Mouse (Mus musculus) MEL (cell line): Measurements from ENCODE around the gene Ficd. TPM values are rescaled to one million over a fixed set of nuclear protein-coding genes. Genes with fewer than 3 reads are reported as not detected.

Experiments
- DNase-seq: peaks from one replicate; pipeline ENCODE4 v3.0.0; 2011; ENCODE audit warnings: low read depth, low spot score
- H3K27ac ChIP-seq: 2 replicates; pipeline ENCODE4 v1.5.1; 2012; ENCODE audit warnings: low read depth, mild to moderate bottlenecking, control low read depth, low read length, moderate library complexity; ENCODE audit not compliant: control insufficient read depth
- H3K27me3 ChIP-seq, 2 experiments: fragments of 150-350 bp in 1 of 2; sonication (generic) in 1 of 2; 2 replicates each; pipeline ENCODE4 v1.6.1; 2012; ENCODE audit warnings: low read length in 2 of 2, mild to moderate bottlenecking in 2 of 2, improper control_type of control experiment in 1 of 2, moderate library complexity in 1 of 2; ENCODE audit not compliant: insufficient read depth in 2 of 2, control insufficient read depth in 1 of 2
- H3K36me3 ChIP-seq, 2 experiments: 2 replicates each; pipeline ENCODE4 v1.6.1; 2012 to 2014; ENCODE audit warnings: low read length in 2 of 2, improper control_type of control experiment in 1 of 2, inconsistent platforms in 1 of 2, mild to moderate bottlenecking in 1 of 2; ENCODE audit not compliant: insufficient read depth in 2 of 2, control insufficient read depth in 1 of 2
- H3K4me1 ChIP-seq, 2 experiments: fragments of 150-350 bp in 1 of 2; sonication (generic) in 1 of 2; 2 replicates each; pipeline ENCODE4 v1.6.1; 2012; ENCODE audit warnings: low read length in 2 of 2, improper control_type of control experiment in 1 of 2, mild to moderate bottlenecking in 1 of 2; ENCODE audit not compliant: insufficient read depth in 2 of 2, control insufficient read depth in 1 of 2
- H3K4me3 ChIP-seq, 2 experiments: fragments of 150-350 bp in 1 of 2; sonication (generic) in 1 of 2; 2 replicates each; pipeline ENCODE4 v1.5.1; 2012; ENCODE audit warnings: low read depth in 2 of 2, low read length in 2 of 2, mild to moderate bottlenecking in 2 of 2, moderate library complexity in 2 of 2, control low read depth in 1 of 2, improper control_type of control experiment in 1 of 2; ENCODE audit not compliant: control insufficient read depth in 1 of 2, insufficient read depth in 1 of 2
- H3K79me2 ChIP-seq: 2 replicates; pipeline ENCODE4 v1.6.1; 2012; ENCODE audit warnings: mild to moderate bottlenecking, low read length, moderate library complexity; ENCODE audit not compliant: control insufficient read depth, poor library complexity, insufficient read depth
- H3K9ac ChIP-seq: 2 replicates; pipeline ENCODE4 v1.6.1; 2012; ENCODE audit warnings: low read depth, mild to moderate bottlenecking, control low read depth, low read length, moderate library complexity; ENCODE audit not compliant: control insufficient read depth, poor library complexity, severe bottlenecking
- H3K9me3 ChIP-seq: fragments of 150-350 bp; sonication (generic); replicated peaks from 2 replicates; pipeline ENCODE4 v1.6.1; 2012; ENCODE audit warnings: mild to moderate bottlenecking, low read length, improper control_type of control experiment, moderate library complexity; ENCODE audit not compliant: insufficient read depth
- BHLHE40 ChIP-seq: IDR thresholded peaks from 2 replicates; pipeline ENCODE4 v1.6.1; 2012; ENCODE audit warnings: low read depth, mild to moderate bottlenecking, inconsistent platforms, low read length, improper control_type of control experiment, borderline replicate concordance
- CHD1 ChIP-seq: IDR thresholded peaks from 2 replicates; pipeline ENCODE4 v1.6.1; 2012; ENCODE audit warnings: low read depth, mild to moderate bottlenecking, inconsistent platforms, low read length, improper control_type of control experiment
- CHD2 ChIP-seq: IDR thresholded peaks from 2 replicates; pipeline ENCODE4 v1.6.1; 2011; ENCODE audit warnings: low read length, improper control_type of control experiment
- CTCF ChIP-seq, 3 experiments: IDR thresholded peaks in 2 of 3; conservative IDR thresholded peaks in 1 of 3; 2 replicates each; pipeline ENCODE4 v1.5.1; 2011 to 2012; ENCODE audit warnings: low read length in 3 of 3, low read depth in 2 of 3, mild to moderate bottlenecking in 2 of 3, improper control_type of control experiment in 1 of 3, inconsistent platforms in 1 of 3, mixed read lengths in 1 of 3, moderate library complexity in 1 of 3; ENCODE audit not compliant: control insufficient read depth in 1 of 3, insufficient read depth in 1 of 3, poor library complexity in 1 of 3, severe bottlenecking in 1 of 3
- ETS1 ChIP-seq: IDR thresholded peaks from 2 replicates; pipeline ENCODE4 v1.6.1; 2012; ENCODE audit warnings: low read depth, mild to moderate bottlenecking, inconsistent platforms, low read length, improper control_type of control experiment, moderate library complexity
- GATA1 ChIP-seq: IDR thresholded peaks from 2 replicates; pipeline ENCODE4 v1.6.1; 2011; ENCODE audit warnings: low read depth, low read length, improper control_type of control experiment
- HCFC1 ChIP-seq: IDR thresholded peaks from 2 replicates; pipeline ENCODE4 v1.6.1; 2012; ENCODE audit warnings: low read depth, mild to moderate bottlenecking, inconsistent platforms, low read length, improper control_type of control experiment, moderate library complexity
- KAT2A ChIP-seq: conservative IDR thresholded peaks from 2 replicates; pipeline ENCODE4 v1.6.1; 2012; ENCODE audit warnings: low read depth, low read length, improper control_type of control experiment, inconsistent platforms
- MAX ChIP-seq: IDR thresholded peaks from 2 replicates; pipeline ENCODE4 v1.6.1; 2011; ENCODE audit warnings: low read length, improper control_type of control experiment
- MAZ ChIP-seq: IDR thresholded peaks from 2 replicates; pipeline ENCODE4 v1.6.1; 2012; ENCODE audit warnings: low read depth, mild to moderate bottlenecking, inconsistent platforms, low read length, improper control_type of control experiment
- MEF2A ChIP-seq: IDR thresholded peaks from 2 replicates; pipeline ENCODE4 v1.6.1; 2014; ENCODE audit warnings: low read depth, mild to moderate bottlenecking, inconsistent platforms, low read length, improper control_type of control experiment; ENCODE audit not compliant: poor library complexity, insufficient replicate concordance, severe bottlenecking; ENCODE audit errors: extremely low read depth
- MXI1 ChIP-seq: IDR thresholded peaks from 2 replicates; pipeline ENCODE4 v1.6.1; 2011; ENCODE audit warnings: mild to moderate bottlenecking, low read depth, low read length, improper control_type of control experiment
- MYC ChIP-seq: IDR thresholded peaks from 2 replicates; pipeline ENCODE4 v1.6.1; 2011; ENCODE audit warnings: low read depth, mild to moderate bottlenecking, low read length, improper control_type of control experiment, moderate library complexity
- NRF1 ChIP-seq: IDR thresholded peaks from 2 replicates; pipeline ENCODE4 v1.6.1; 2014; ENCODE audit warnings: low read depth, mild to moderate bottlenecking, inconsistent platforms, low read length, improper control_type of control experiment, moderate library complexity; ENCODE audit not compliant: poor library complexity, insufficient read depth, severe bottlenecking
- POLR2A ChIP-seq, 2 experiments: IDR thresholded peaks; 2 replicates each; pipeline ENCODE4 v1.6.1; 2011 to 2012; ENCODE audit warnings: low read length in 2 of 2, mild to moderate bottlenecking in 2 of 2, control low read depth in 1 of 2, improper control_type of control experiment in 1 of 2, low read depth in 1 of 2, moderate library complexity in 1 of 2; ENCODE audit not compliant: control insufficient read depth in 1 of 2, insufficient read depth in 1 of 2, poor library complexity in 1 of 2
- POLR2AphosphoS2 ChIP-seq: IDR thresholded peaks from 2 replicates; pipeline ENCODE4 v1.6.1; 2011; ENCODE audit warnings: low read length, improper control_type of control experiment
- SIN3A ChIP-seq: IDR thresholded peaks from 2 replicates; pipeline ENCODE4 v1.6.1; 2012; ENCODE audit warnings: low read length, improper control_type of control experiment, inconsistent platforms
- TAL1 ChIP-seq: IDR thresholded peaks from 2 replicates; pipeline ENCODE4 v1.6.1; 2012; ENCODE audit warnings: mild to moderate bottlenecking, inconsistent platforms, low read length, moderate library complexity, mixed read lengths
- TBP ChIP-seq: IDR thresholded peaks from 2 replicates; pipeline ENCODE4 v1.8.0; 2011; ENCODE audit warnings: low read depth, low read length, improper control_type of control experiment
- TCF12 ChIP-seq: IDR thresholded peaks from 2 replicates; pipeline ENCODE4 v1.6.1; 2014; ENCODE audit warnings: low read depth, mild to moderate bottlenecking, inconsistent platforms, low read length, improper control_type of control experiment, moderate library complexity
- UBTF ChIP-seq: IDR thresholded peaks from 2 replicates; pipeline ENCODE4 v1.6.1; 2012; ENCODE audit warnings: low read depth, mild to moderate bottlenecking, inconsistent platforms, low read length, improper control_type of control experiment, moderate library complexity, borderline replicate concordance; ENCODE audit not compliant: insufficient read depth
- USF2 ChIP-seq, 2 experiments: IDR thresholded peaks; 2 replicates each; pipeline ENCODE4 v1.6.1; 2011 to 2012; ENCODE audit warnings: improper control_type of control experiment in 2 of 2, low read length in 2 of 2, borderline replicate concordance in 1 of 2, inconsistent platforms in 1 of 2, low read depth in 1 of 2, mild to moderate bottlenecking in 1 of 2; ENCODE audit not compliant: insufficient read depth in 1 of 2
- ZMIZ1 ChIP-seq: IDR thresholded peaks from 2 replicates; pipeline ENCODE4 v1.6.1; 2012; ENCODE audit warnings: low read depth, mild to moderate bottlenecking, inconsistent platforms, low read length, improper control_type of control experiment, moderate library complexity
- polyA plus RNA-seq, 2 experiments: library from polyadenylated mRNA; stranded (reverse) in 1 of 2; unstranded in 1 of 2; fragments of >175 nt in 1 of 2; fragments of >200 nt in 1 of 2; gene quantifications; 2 replicates each; pipeline versions ENCODE4 v1.2.1 to v1.2.4; 2012; ENCODE audit warnings: low replicate concordance in 2 of 2, low read depth in 1 of 2; ENCODE audit not compliant: insufficient read length in 2 of 2, insufficient read depth in 1 of 2, missing spikeins in 1 of 2
- total RNA-seq: library from RNA; depleted of rRNA; stranded (reverse); fragments of 300-350 nt; gene quantifications from 2 replicates; pipeline ENCODE4 v1.2.3, GENCODE M21; 2012

Ficd gene
- total and polyA plus RNA-seq, 3 experiments = 2.5 to 2.7 TPM; not detected in 1

DNA sequence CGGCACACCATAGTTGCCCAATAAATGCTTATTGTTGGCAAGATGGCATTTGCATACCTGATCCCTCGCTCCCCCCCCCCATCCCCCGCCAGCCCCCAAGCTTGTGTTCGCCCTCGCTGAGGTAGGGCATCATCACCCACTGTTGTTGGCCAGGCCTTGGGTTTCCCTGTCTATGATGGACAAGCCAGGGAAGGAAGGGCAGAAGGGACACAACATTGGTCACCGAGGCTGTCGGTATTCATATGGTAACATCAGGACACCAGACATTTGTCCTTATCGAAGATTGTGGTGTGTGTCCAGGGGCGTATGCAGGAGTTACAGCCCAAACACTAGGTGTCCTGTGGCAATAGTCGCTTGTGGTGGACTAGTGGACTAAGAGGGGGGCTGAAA is 505 bp downstream of the Ficd start:
- Histone ChIP-seq H3K9ac (peak overlapping the region; percentile 78), H3K27me3 (no peaks in the 10 kb centered on the region), H3K79me2 (no peaks in the 10 kb centered on the region; the same call in 1 of the 2 replicates), H3K27ac (peak overlapping the region; percentile 82), H3K36me3 (no peaks in the 10 kb centered on the region; a peak in 1 of 4 replicates), H3K4me3 (peak overlapping the region; percentile 85 to 89), H3K4me1 (peaks cover 0 to 14% of the 10 kb centered on the region in 2 experiments; a peak in 1 of 4 replicates), H3K9me3 (no peaks in the 10 kb centered on the region)
- no peak for DNase-seq
- no peak for TF ChIP-seq USF2 (IDR thresholded peaks at IDR 0.05; ENCODE audit: borderline replicate concordance in 1 of 2, insufficient read depth in 1 of 2, low read depth in 1 of 2, low read length in 2 of 2)
- TF ChIP-seq SIN3A = no peak
- TF ChIP-seq ZMIZ1 = no peak
- no peak for TF ChIP-seq TAL1
- no peak for TF ChIP-seq TCF12
- no peak for TF ChIP-seq NRF1
- TF ChIP-seq MXI1 = no peak

DNA sequence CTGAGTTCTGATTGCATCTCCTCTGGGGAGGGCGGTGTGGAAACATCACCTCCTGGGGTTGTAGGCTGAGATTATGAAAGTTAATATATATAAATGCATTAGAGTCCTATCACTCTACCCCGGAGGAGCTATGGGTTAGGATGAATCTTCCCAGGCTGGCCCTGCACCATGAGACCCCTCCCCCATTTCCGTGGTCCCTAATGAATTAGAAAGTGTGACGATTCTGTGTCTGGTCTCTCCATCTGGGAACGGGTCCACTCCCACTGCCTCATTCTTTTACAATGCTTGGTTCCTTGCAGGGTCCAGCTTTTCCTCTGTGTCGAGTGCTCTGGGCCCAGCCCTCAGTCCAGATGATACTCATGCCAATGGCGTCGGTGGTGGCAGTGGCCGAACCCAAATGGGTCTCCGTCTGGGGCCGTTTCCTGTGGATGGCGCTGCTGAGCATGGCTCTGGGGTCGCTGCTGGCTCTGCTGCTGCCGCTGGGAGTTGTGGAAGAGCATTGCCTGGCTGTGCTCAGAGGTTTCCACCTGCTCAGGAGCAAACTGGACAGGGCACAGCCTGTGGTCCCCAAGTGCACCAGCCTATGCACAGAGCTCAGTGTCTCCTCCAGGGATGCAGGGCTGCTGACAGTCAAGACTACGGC is 1.0 kb downstream of the Ficd start:
- no peak for DNase-seq
- Histone ChIP-seq H3K27ac (peak overlapping the region; percentile 82), H3K79me2 (no peaks in the 10 kb centered on the region; the same call in 1 of the 2 replicates), H3K27me3 (no peaks in the 10 kb centered on the region), H3K9ac (peak overlapping the region; percentile 78)
- TF ChIP-seq MAX = no peak
- no peak for TF ChIP-seq TBP
- 0 out of 6 replicates have a peak, but pooled peaks of 1 of the 3 experiments have one; percentile 15 for TF ChIP-seq CTCF (IDR thresholded peaks at IDR 0.05 in 2 of 3, conservative IDR thresholded peaks at IDR 0.05 in 1 of 3; ENCODE audit: control insufficient read depth in 1 of 3, insufficient read depth in 1 of 3, low read depth in 2 of 3, low read length in 3 of 3, poor library complexity in 1 of 3, severe bottlenecking in 1 of 3)
- TF ChIP-seq, all 39 proteins: peak for 1
- Histone ChIP-seq H3K9me3 (no peaks in the 10 kb centered on the region), H3K4me3 (peak overlapping the region; percentile 85 to 89), H3K36me3 (no peaks in the 10 kb centered on the region; a peak in 2 of 4 replicates), H3K4me1 (peaks cover 0 to 14% of the 10 kb centered on the region in 2 experiments; a peak in 1 of 4 replicates)

DNA sequence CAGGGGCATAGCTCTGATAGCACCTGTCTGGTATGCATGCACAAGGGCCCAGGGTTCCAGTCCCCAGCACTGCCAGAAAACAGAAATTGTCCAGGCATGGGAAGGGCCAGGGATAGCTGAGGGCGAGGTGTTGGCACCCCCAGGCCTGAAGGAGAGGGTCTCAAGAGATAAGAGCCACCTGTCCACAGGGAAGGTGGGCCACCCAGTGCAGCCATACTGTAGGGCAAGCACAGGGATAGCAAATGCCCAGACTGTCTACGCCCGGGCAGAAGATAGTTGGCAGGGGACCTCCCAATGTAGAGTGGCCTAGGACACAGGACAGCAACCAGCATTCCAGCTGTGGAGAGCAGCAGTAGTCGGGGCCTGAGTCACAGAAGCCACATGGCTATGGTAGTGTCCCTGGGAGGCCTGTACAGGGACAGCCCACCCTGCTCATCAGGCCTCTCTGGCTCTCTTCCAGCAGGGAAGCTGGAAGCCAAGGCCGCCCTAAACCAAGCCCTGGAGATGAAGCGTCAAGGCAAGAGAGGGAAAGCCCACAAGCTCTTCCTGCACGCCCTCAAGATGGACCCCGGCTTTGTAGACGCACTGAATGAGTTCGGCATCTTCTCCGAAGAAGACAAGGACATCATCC is 2.1 kb downstream of the Ficd start:
- no peaks in the 10 kb centered on the region for H3K9me3 ChIP-seq
- TF ChIP-seq MXI1 (no peak), BHLHE40 (no peak), CHD2 (no peak), POLR2AphosphoS2 (no peak), CTCF (IDR thresholded peaks at IDR 0.05 in 2 of 3, conservative IDR thresholded peaks at IDR 0.05 in 1 of 3; ENCODE audit: control insufficient read depth in 1 of 3, insufficient read depth in 1 of 3, low read depth in 2 of 3, low read length in 3 of 3, poor library complexity in 1 of 3, severe bottlenecking in 1 of 3) (no peak), ETS1 (no peak), MAZ (no peak), GATA1 (no peak), UBTF (no peak), MAX (no peak), CHD1 (no peak), KAT2A (no peak), HCFC1 (no peak), NRF1 (no peak), POLR2A (IDR thresholded peaks at IDR 0.05; ENCODE audit: control insufficient read depth in 1 of 2, insufficient read depth in 1 of 2, low read depth in 1 of 2, low read length in 2 of 2, poor library complexity in 1 of 2) (no peak), MEF2A (no peak), MYC (no peak)

More for the DNA sequence above, 2.1 kb downstream of the Ficd start:
- H3K9ac ChIP-seq = no peak overlapping the region
- H3K27ac ChIP-seq = no peak overlapping the region
- no peak overlapping the region for H3K4me3 ChIP-seq
- no peaks in the 10 kb centered on the region; the same call in 1 of the 2 replicates for H3K79me2 ChIP-seq
- no peak for DNase-seq
- no peaks in the 10 kb centered on the region; a peak in 2 of 4 replicates for H3K36me3 ChIP-seq
- no peaks in the 10 kb centered on the region for H3K27me3 ChIP-seq
- peaks cover 0 to 14% of the 10 kb centered on the region in 2 experiments; a peak in 1 of 4 replicates for H3K4me1 ChIP-seq
